Mouse (Mus musculus) stomach, embryonic 14.5 days (tissue): ENCODE results near the gene 1700018F24Rik. TPM values are rescaled to one million over a fixed set of nuclear protein-coding genes. Genes with fewer than 3 reads are reported as not detected.
"Not testable (repeated sequence)": the region's sequence is repeated elsewhere in the genome, so short reads cannot be mapped to it uniquely, and the experiment has no call there.

Source experiments
- ATAC-seq: fragments of 200-750 bp; cut with Nextera tagmentation; 2 replicates; pipeline ENCODE4 v1.8.0; 2017; ENCODE audit warnings: low read depth, moderate TSS enrichment; ENCODE audit not compliant: insufficient number of reproducible peaks, insufficient read depth, low FRiP score
- H3K27ac ChIP-seq: fragments of 300-500 bp; sonication (generic); 2 replicates; pipeline ENCODE4 v1.5.1; 2014; ENCODE audit warnings: mild to moderate bottlenecking, low read length, moderate library complexity, mixed read lengths
- H3K27me3 ChIP-seq: fragments of 300-500 bp; sonication (generic); 2 replicates; pipeline ENCODE4 v1.6.1; 2014; ENCODE audit warnings: low read length, control low read depth, mixed read lengths; ENCODE audit not compliant: control insufficient read depth, insufficient read depth
- H3K36me3 ChIP-seq: fragments of 300-500 bp; sonication (generic); 2 replicates; pipeline ENCODE4 v1.6.1; 2014; ENCODE audit warnings: mild to moderate bottlenecking, control low read depth, low read length, moderate library complexity, mixed read lengths; ENCODE audit not compliant: control insufficient read depth, insufficient read depth
- H3K4me1 ChIP-seq: fragments of 300-500 bp; sonication (generic); 2 replicates; pipeline ENCODE4 v1.6.1; 2014; ENCODE audit warnings: low read length, control low read depth, mixed read lengths; ENCODE audit not compliant: control insufficient read depth, insufficient read depth
- H3K4me2 ChIP-seq: fragments of 300-500 bp; sonication (generic); replicated peaks from 2 replicates; pipeline ENCODE4 v1.6.1; 2014; ENCODE audit warnings: low read depth, low read length, control low read depth
- H3K4me3 ChIP-seq: fragments of 300-500 bp; sonication (generic); 2 replicates; pipeline ENCODE4 v1.5.1; 2014; ENCODE audit warnings: low read depth, low read length, control low read depth
- H3K9ac ChIP-seq: fragments of 300-500 bp; sonication (generic); replicated peaks from 2 replicates; pipeline ENCODE4 v1.6.1; 2014; ENCODE audit warnings: low read depth, mild to moderate bottlenecking, control low read depth, low read length, moderate library complexity, mixed read lengths
- H3K9me3 ChIP-seq: fragments of 300-500 bp; sonication (generic); 2 replicates; pipeline ENCODE4 v1.6.1; 2016; ENCODE audit warnings: low read depth, low read length, control low read depth; ENCODE audit not compliant: control insufficient read depth
- WGBS: fragments of 180-500 bp; shearing (Covaris S2); extraction: QIAGEN DNeasy Blood & Tissue Kit; methylation state at CpG from one replicate; pipeline ENCODE4 v1.1.7; 2014; 5-methylcytosine and 5-hydroxymethylcytosine counted together
- polyA plus RNA-seq: library from polyadenylated mRNA; unstranded; fragments of >200 nt; fragmentation: Nextera tagmentation; extraction: Ambion mirVana; gene quantifications from 2 replicates; pipeline ENCODE4 v1.2.1, GENCODE M21; 2014

Gene 1700018F24Rik
- polyA plus RNA-seq, 1 experiment from 2014 or later, result not detected

DNA sequence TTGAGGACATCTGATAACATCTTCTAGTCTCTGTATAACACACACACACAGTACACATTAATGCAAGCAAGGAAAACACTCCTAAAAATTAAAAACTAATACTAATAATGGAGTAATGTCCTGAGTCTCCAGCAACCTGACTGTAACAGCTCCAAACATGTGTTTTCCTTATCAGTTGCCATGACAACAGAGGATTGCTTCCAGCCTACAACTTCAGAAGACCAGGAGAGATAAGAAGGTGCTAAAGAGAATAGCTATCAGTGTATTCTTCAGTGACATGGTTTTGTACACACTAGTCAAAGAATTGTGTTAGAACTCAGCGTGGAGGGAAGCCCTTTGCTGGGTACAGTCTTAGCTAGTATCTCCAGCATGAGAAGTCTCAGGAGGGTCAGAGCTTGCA, 22.1 kb upstream of the 1700018F24Rik start:
- not testable (repeated sequence) for H3K4me1 ChIP-seq, H3K4me2 ChIP-seq, H3K9me3 ChIP-seq, H3K9ac ChIP-seq, ATAC-seq, H3K4me3 ChIP-seq, H3K36me3 ChIP-seq, H3K27me3 ChIP-seq, H3K27ac ChIP-seq
- 50% methylated on average over 1 of the region's 1 CpGs for WGBS

DNA sequence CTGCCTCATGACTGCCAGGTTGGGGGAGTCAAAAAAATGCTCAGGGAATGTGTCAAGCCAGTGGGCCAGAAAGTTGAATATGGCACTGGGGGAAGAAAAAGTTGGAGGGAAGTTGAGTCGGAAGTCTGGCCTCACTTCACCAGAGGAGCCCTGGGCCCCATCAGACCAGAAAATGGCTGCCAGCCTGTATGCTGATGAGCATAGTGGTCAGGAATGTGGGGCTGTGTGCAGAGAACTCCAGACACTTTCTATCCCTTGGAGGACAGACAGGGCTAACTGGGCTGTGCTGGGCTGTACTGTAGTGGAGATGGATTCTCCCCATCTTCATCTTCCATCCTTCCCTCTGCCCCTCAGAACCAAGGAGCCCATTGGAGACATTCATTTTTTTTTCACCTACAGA, 12.3 kb upstream of the 1700018F24Rik start:
- not testable (repeated sequence) for H3K4me3 ChIP-seq, H3K4me2 ChIP-seq, H3K36me3 ChIP-seq, H3K27ac ChIP-seq, H3K4me1 ChIP-seq, H3K27me3 ChIP-seq, H3K9me3 ChIP-seq, ATAC-seq, H3K9ac ChIP-seq
- 86% methylated on average over 1 of the region's 1 CpGs for WGBS

DNA sequence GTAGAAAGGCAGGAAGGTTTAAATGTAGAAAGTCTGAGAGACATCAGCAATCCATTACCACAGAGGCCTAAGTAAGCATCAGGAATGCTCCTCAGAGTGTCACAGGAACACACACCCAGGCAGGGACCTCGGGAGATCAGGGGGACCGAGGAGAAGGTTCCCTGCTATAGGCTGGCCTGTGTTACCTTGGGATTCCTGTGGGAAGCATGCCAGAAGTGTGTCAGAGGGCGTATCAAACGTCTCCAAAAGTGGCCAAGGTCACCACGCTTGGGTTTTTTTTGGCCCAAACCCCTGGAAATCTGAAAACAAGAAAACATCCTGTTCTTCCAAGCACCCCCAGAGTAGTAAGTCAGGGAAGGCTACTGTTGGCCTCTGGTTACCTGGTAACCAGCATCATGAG, 10.4 kb upstream of the 1700018F24Rik start, which contains the start of gene Gm4871:
Gm4871 (minus strand) TSS at position 364 of the 400 bp plus-strand sequence.
- H3K36me3 ChIP-seq, H3K4me3 ChIP-seq, ATAC-seq, H3K27me3 ChIP-seq, H3K9me3 ChIP-seq, H3K4me1 ChIP-seq, H3K4me2 ChIP-seq, H3K9ac ChIP-seq, H3K27ac ChIP-seq: not testable (repeated sequence)
- 69% methylated on average over 5 of the region's 5 CpGs for WGBS

DNA sequence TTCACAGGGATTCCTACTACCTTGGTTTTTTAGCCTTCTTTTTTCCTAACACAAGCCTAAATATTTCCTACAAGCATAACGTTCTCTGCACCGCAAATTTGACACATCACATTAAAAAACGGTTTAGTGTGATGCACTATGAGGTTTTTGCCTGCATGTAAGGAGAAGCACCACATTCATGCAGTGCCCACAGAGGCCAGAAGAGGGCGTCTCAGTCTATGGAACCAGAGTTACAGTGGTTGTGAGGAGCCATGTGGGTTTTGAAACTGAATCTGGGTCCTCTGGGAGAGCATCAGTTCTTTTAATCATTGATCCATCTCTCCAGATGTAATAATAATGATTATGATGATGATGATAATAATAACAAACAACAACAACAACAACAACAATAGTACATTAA, 1.2 kb upstream of the 1700018F24Rik start:
- Histone ChIP-seq H3K27me3 (no peaks in the 10 kb centered on the region), H3K4me3 (no peak overlapping the region), H3K36me3 (no peaks in the 10 kb centered on the region), H3K27ac (no peak overlapping the region), H3K9ac (no peak overlapping the region), H3K9me3 (no peaks in the 10 kb centered on the region), H3K4me2 (no peak overlapping the region), H3K4me1 (no peaks in the 10 kb centered on the region)
- no peak for ATAC-seq
- WGBS, result 41% methylated on average over 4 of the region's 4 CpGs

DNA sequence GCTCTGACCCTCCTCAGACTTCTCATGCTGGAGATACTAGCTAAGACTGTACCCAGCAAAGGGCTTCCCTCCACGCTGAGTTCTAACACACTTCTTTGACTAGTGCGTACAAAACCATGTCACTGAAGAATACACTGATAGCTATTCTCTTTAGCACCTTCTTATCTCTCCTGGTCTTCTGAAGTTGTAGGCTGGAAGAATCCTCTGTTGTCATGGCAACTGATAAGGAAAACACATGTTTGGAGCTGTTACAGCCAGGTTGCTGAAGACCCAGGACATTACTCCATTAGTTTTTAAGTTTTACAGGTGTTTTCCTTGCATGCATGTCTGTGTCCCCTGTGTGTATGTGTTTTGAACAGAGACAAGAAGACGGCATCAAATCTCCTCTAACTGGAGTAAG, 11.4 kb downstream of the 1700018F24Rik start:
- not testable (repeated sequence) for H3K9ac ChIP-seq, H3K27me3 ChIP-seq, H3K4me3 ChIP-seq, ATAC-seq, H3K36me3 ChIP-seq, H3K4me2 ChIP-seq, H3K4me1 ChIP-seq, H3K27ac ChIP-seq, H3K9me3 ChIP-seq
- 46% methylated on average over 3 of the region's 3 CpGs for WGBS

DNA sequence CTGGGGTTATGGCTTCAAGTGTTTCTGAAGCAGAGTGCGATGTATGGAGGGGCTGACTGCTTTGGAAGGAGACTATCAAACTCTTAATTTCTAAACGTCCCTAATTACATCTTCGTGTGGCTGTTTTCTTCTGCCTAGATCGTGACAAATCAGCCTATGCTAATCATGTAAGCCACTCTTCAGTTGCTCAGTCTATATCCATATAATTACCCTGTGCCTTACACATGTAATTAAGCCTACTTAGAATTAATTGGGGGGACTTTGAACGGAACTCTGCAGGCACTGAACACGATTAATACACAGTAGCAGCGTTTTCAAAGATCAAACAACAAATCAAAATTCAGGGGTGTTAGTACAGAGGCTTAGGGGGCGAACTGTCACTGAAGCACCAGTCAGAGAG, 15.1 kb downstream of the 1700018F24Rik start:
- Histone ChIP-seq H3K9ac (no peak overlapping the region), H3K4me3 (no peak overlapping the region), H3K27me3 (no peaks in the 10 kb centered on the region), H3K9me3 (no peaks in the 10 kb centered on the region), H3K4me2 (no peak overlapping the region), H3K27ac (no peak overlapping the region), H3K4me1 (no peaks in the 10 kb centered on the region), H3K36me3 (no peaks in the 10 kb centered on the region)
- ATAC-seq, result no peak
- WGBS, result 85% methylated on average over 8 of the region's 8 CpGs

DNA sequence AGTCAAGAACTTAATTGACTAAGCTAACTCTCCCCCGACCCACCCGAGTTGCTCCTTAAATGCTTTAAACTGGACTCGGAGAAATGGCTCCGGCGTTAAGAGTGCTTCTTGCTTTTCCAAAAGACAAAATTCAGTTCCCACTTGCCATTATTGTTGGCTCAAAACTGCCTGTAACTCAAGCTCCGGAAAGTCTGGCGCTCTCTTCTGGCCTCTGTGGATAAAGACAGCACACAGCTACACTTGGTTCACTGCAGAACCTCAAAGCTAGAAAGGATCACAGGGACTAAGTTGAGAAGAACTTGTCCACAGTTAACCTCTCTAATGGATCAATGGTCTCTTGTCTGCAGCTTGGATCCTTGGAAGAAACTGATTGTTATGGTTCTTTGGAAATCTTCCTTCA, 15.9 kb downstream of the 1700018F24Rik start:
- no peak overlapping the region for H3K9ac ChIP-seq
- no peaks in the 10 kb centered on the region for H3K9me3 ChIP-seq
- no peak overlapping the region for H3K27ac ChIP-seq
- 90% methylated on average over 7 of the region's 7 CpGs for WGBS
- H3K36me3 ChIP-seq, result no peaks in the 10 kb centered on the region
- H3K4me1 ChIP-seq, result no peaks in the 10 kb centered on the region
- no peak for ATAC-seq
- no peaks in the 10 kb centered on the region for H3K27me3 ChIP-seq
- H3K4me2 ChIP-seq, result no peak overlapping the region
- no peak overlapping the region for H3K4me3 ChIP-seq

DNA sequence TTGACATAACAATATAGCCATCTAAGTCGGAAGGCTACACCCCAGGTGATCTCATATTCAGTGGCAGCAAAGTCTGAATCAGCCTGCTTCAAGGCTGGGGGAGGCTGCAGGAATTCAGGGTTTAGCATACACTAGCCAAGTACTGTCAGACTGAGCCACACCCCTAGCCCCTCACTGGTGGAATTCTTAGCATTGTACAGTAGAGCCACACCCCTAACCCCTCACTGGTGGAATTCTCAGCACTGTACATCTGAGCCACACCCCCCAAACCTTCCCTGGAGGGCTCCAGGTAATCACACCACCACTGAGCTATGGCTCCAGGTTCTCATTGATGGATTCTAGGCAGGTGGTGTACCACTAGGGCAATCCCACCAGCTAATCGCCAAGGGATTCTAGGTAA, 16.7 kb downstream of the 1700018F24Rik start:
- Histone ChIP-seq H3K4me1 (no peaks in the 10 kb centered on the region), H3K27me3 (no peaks in the 10 kb centered on the region), H3K4me2 (no peak overlapping the region), H3K9ac (no peak overlapping the region), H3K27ac (no peak overlapping the region), H3K36me3 (no peaks in the 10 kb centered on the region), H3K9me3 (no peaks in the 10 kb centered on the region), H3K4me3 (no peak overlapping the region)
- 0 out of 2 replicates have a peak, but pooled peaks have one; percentile 33 for ATAC-seq
- 77% methylated on average over 2 of the region's 2 CpGs for WGBS

DNA sequence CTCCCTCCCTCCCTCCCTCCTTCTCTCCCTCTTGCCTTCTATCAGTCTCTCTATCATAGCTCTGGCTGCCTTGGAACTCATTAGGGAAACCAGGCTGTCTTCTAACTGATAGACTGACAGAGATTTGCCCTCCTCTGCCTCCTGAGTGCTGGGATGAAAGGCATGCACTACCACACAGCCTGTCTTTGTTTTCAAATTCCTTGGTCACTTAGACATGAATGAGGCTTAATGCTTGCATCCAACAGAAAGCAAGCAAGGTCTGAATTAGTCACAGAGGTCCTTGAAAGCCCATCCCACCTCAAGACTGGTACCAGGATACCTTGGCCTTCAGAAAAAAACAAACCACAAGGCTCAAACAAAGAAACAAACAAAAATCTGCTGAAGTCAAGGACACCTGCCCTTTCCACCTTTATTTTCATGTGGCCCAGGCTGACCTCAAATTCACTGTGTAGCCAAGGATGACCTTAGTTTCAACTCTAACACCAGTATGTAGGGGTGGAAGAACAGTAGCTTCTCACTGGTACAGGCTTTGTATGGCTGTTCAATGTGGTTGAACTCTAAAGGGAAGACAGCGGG, 22.1 kb downstream of the 1700018F24Rik start:
- WGBS, result 95% methylated on average over 1 of the region's 1 CpGs

More for the DNA sequence above, 22.1 kb downstream of the 1700018F24Rik start:
- ATAC-seq, result no peak
- Histone ChIP-seq H3K9me3 (no peaks in the 10 kb centered on the region), H3K4me2 (no peak overlapping the region), H3K9ac (no peak overlapping the region), H3K4me1 (no peaks in the 10 kb centered on the region), H3K27ac (no peak overlapping the region), H3K27me3 (no peaks in the 10 kb centered on the region), H3K4me3 (no peak overlapping the region), H3K36me3 (no peaks in the 10 kb centered on the region)
